9 mouse cellular contexts compared by ENCODE assay signal in the genomic region with DNA sequence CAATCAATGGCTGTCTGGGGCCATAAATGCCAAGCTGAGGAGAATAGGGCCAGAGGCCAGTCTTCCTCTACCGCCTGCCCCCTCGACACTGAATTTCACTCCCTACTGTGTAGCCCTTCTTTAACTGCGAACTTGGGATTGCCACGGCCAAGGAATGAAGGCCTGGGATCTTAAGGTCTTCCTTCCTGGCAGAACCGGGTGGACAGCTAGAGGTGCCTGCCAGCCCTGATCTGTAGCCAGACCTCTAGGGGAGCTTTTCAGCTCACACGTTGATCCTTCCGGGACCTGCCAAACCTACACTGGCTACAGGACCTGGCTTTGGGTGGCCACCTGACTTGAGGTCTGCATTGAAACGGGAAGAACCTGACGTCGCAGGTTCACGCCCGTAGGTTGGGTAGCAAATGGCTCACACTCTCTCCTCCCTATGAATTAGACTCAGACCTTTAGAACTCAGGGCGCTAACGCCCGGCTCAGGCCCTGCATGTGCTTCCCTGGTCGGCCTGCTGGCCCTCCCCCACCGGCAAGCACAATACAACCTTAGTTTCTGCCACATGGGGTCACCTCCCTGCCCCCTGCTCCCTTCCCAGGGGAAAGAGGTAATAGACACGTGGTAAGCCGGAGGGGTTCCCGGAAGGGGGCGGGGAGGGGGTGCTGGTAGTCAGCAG. TPM values are rescaled to one million over a fixed set of nuclear protein-coding genes. Genes with fewer than 3 reads are reported as not detected.
DNase-seq lines count a peak whose midpoint lies in the region; ATAC-seq lines count a peak whose summit lies in the region.
"Had no signal": no experiment of that assay in that cellular context is flagged by ENCODE, and none has a peak within 500 bp of the region (broad histone marks: within the 10 kb centered on the region; RNA-seq: fewer than 3 reads in every experiment).

No protein-coding gene starts in this region.

- H3K27me3 ChIP-seq in kidney, embryonic 16.5 days (ENCODE audit: insufficient read depth, low read length), result peaks cover 36% of the 10 kb centered on the region
- H3K27me3 ChIP-seq in embryonic facial prominence, embryonic 14.5 days (replicated peaks; ENCODE audit: control insufficient read depth, insufficient read depth, low read length), result peaks cover 41% of the 10 kb centered on the region
- H3K27me3 ChIP-seq in limb, embryonic 10.5 days (ENCODE audit: low read depth, poor library complexity, severe bottlenecking), result no peaks in the 10 kb centered on the region
- H3K27me3 ChIP-seq in neural tube, embryonic 14.5 days (ENCODE audit: control insufficient read depth, insufficient read depth, low read length), result no peaks in the 10 kb centered on the region

- DNase-seq in kidney, adult 9 months, result no peak
- DNase-seq in embryonic facial prominence, embryonic 14.5 days (ENCODE audit: low spot score), result no peak
- DNase-seq in limb, embryonic 10.5 days (ENCODE audit: low spot score), result peak; percentile 76
- no peak for DNase-seq in layer of hippocampus, adult 9-10 months (ENCODE audit: low spot score)
- DNase-seq in kidney, postnatal 36 days, result no peak
- DNase-seq in left cerebral cortex, adult 9 months (ENCODE audit: low spot score in 2 of 2), result no peak
- DNase-seq: cerebellum, adult 11-12 months had no signal

- peak overlapping the region; percentile 40 for H3K4me2 ChIP-seq in kidney, embryonic 16.5 days (replicated peaks; ENCODE audit: low read depth, low read length)
- H3K4me2 ChIP-seq in embryonic facial prominence, embryonic 14.5 days (ENCODE audit: low read depth, low read length), result peak overlapping the region; percentile 38; the same call in 1 of the 2 replicates
- peak overlapping the region; percentile 48 for H3K4me2 ChIP-seq in neural tube, embryonic 14.5 days (ENCODE audit: low read depth, low read length)

- 0 out of 2 replicates have a peak, but pooled peaks have one; percentile 35 for ATAC-seq in kidney, embryonic 16.5 days (ENCODE audit: low FRiP score, low TSS enrichment)
- ATAC-seq in embryonic facial prominence, embryonic 14.5 days (ENCODE audit: low read depth), result no peak
- no peak for ATAC-seq in neural tube, embryonic 14.5 days (ENCODE audit: low read depth)

- no peak overlapping the region for H3K9ac ChIP-seq in kidney, embryonic 16.5 days (replicated peaks; ENCODE audit: low read length)
- no peak overlapping the region for H3K9ac ChIP-seq in embryonic facial prominence, embryonic 14.5 days (ENCODE audit: low read depth, low read length)
- no peak overlapping the region; the same call in 1 of the 2 replicates for H3K9ac ChIP-seq in neural tube, embryonic 14.5 days (replicated peaks; ENCODE audit: low read depth, low read length)

- H3K27ac ChIP-seq in kidney, embryonic 16.5 days (ENCODE audit: low read length), result no peak overlapping the region
- H3K27ac ChIP-seq in embryonic facial prominence, embryonic 14.5 days (replicated peaks; ENCODE audit: low read depth, low read length), result no peak overlapping the region
- H3K27ac ChIP-seq in limb, embryonic 10.5 days, result peak overlapping the region; percentile 86
- H3K27ac ChIP-seq in neural tube, embryonic 14.5 days (ENCODE audit: low read depth, low read length), result no peak overlapping the region

- H3K4me1 ChIP-seq in kidney, embryonic 16.5 days (ENCODE audit: insufficient read depth, low read length), result peaks cover 35% of the 10 kb centered on the region
- peaks cover 9% of the 10 kb centered on the region for H3K4me1 ChIP-seq in embryonic facial prominence, embryonic 14.5 days (ENCODE audit: control insufficient read depth, insufficient read depth, low read length)
- peaks cover 71% of the 10 kb centered on the region for H3K4me1 ChIP-seq in limb, embryonic 10.5 days
- H3K4me1 ChIP-seq in neural tube, embryonic 14.5 days (ENCODE audit: control insufficient read depth, insufficient read depth, low read length), result peaks cover 13% of the 10 kb centered on the region; the same call in 1 of the 2 replicates

- H3K9me3 ChIP-seq in kidney, embryonic 16.5 days (ENCODE audit: low read length), result no peaks in the 10 kb centered on the region
- no peaks in the 10 kb centered on the region for H3K9me3 ChIP-seq in embryonic facial prominence, embryonic 14.5 days (ENCODE audit: control insufficient read depth, low read length)
- no peaks in the 10 kb centered on the region for H3K9me3 ChIP-seq in limb, embryonic 10.5 days (replicated peaks)
- H3K9me3 ChIP-seq in neural tube, embryonic 14.5 days (ENCODE audit: control insufficient read depth, low read length), result no peaks in the 10 kb centered on the region

- H3K36me3 ChIP-seq in kidney, embryonic 16.5 days (ENCODE audit: insufficient read depth, low read length), result no peaks in the 10 kb centered on the region
- H3K36me3 ChIP-seq in embryonic facial prominence, embryonic 14.5 days (ENCODE audit: control insufficient read depth, insufficient read depth, low read length), result no peaks in the 10 kb centered on the region
- H3K36me3 ChIP-seq in limb, embryonic 10.5 days, result 0 out of 2 replicates have a peak, but pooled peaks cover 3% of the 10 kb centered on the region
- no peaks in the 10 kb centered on the region for H3K36me3 ChIP-seq in neural tube, embryonic 14.5 days (ENCODE audit: control insufficient read depth, insufficient read depth, low read length)

- peak overlapping the region; percentile 26 for H3K4me3 ChIP-seq in kidney, embryonic 16.5 days (ENCODE audit: low read length)
- H3K4me3 ChIP-seq in embryonic facial prominence, embryonic 14.5 days (ENCODE audit: low read depth, low read length), result peak overlapping the region; percentile 23
- H3K4me3 ChIP-seq in limb, embryonic 10.5 days, result peak overlapping the region; percentile 58
- H3K4me3 ChIP-seq in neural tube, embryonic 14.5 days (ENCODE audit: low read depth, low read length), result peak overlapping the region; percentile 27; the same call in 1 of the 2 replicates

- 2% methylated on average over 21 of the region's 21 CpGs for WGBS in kidney, embryonic 16.5 days
- WGBS in embryonic facial prominence, embryonic 14.5 days, result 4% methylated on average over 18 of the region's 21 CpGs
- under 1% methylated on average over 21 of the region's 21 CpGs for WGBS in limb, embryonic 10.5 days
- 2% methylated on average over 21 of the region's 21 CpGs for WGBS in neural tube, embryonic 14.5 days

RNA-seq across cellular contexts. Expression of a gene that starts 1.3 kb away (rescaled TPM):
- not detected in 2 replicates for polyA plus RNA-seq in kidney, embryonic 16.5 days (2015; fragmentation: Nextera tagmentation; extraction: Ambion mirVana)
- polyA plus RNA-seq in embryonic facial prominence, embryonic 14.5 days (2014; fragmentation: Nextera tagmentation; extraction: Ambion mirVana), result not detected in 2 replicates
- 16.7 and 46.5 TPM in 2 replicates for polyA plus RNA-seq in limb, embryonic 10.5 days (2016; fragmentation: Nextera tagmentation; extraction: Ambion mirVana)
- polyA plus RNA-seq in neural tube, embryonic 14.5 days (2014; fragmentation: Nextera tagmentation; extraction: Ambion mirVana), result 0.09 and 0.28 TPM in 2 replicates

RNA-seq across cellular contexts. Expression of a gene that starts 16.6 kb away (rescaled TPM):
- polyA plus RNA-seq in kidney, embryonic 16.5 days (2015; fragmentation: Nextera tagmentation; extraction: Ambion mirVana), result 51.7 and 53.1 TPM in 2 replicates
- polyA plus RNA-seq in embryonic facial prominence, embryonic 14.5 days (2014; fragmentation: Nextera tagmentation; extraction: Ambion mirVana), result 42.3 and 48.9 TPM in 2 replicates
- 41.8 and 41.9 TPM in 2 replicates for polyA plus RNA-seq in limb, embryonic 10.5 days (2016; fragmentation: Nextera tagmentation; extraction: Ambion mirVana)
- polyA plus RNA-seq in neural tube, embryonic 14.5 days (2014; fragmentation: Nextera tagmentation; extraction: Ambion mirVana), result 48.8 and 48.9 TPM in 2 replicates

RNA-seq across cellular contexts. Expression of a gene that starts 36.3 kb away (rescaled TPM):
- not detected in 2 replicates for polyA plus RNA-seq in kidney, embryonic 16.5 days (2015; fragmentation: Nextera tagmentation; extraction: Ambion mirVana)
- not detected in 2 replicates for polyA plus RNA-seq in embryonic facial prominence, embryonic 14.5 days (2014; fragmentation: Nextera tagmentation; extraction: Ambion mirVana)
- polyA plus RNA-seq in limb, embryonic 10.5 days (2016; fragmentation: Nextera tagmentation; extraction: Ambion mirVana), result not detected in 2 replicates
- not detected in 2 replicates for polyA plus RNA-seq in neural tube, embryonic 14.5 days (2014; fragmentation: Nextera tagmentation; extraction: Ambion mirVana)

RNA-seq across cellular contexts. Expression of a gene that starts 43.3 kb away (rescaled TPM):
- polyA plus RNA-seq in kidney, embryonic 16.5 days (2015; fragmentation: Nextera tagmentation; extraction: Ambion mirVana), result 4.2 and 4.5 TPM in 2 replicates
- 5.6 and 6.5 TPM in 2 replicates for polyA plus RNA-seq in embryonic facial prominence, embryonic 14.5 days (2014; fragmentation: Nextera tagmentation; extraction: Ambion mirVana)
- 3.5 and 4.4 TPM in 2 replicates for polyA plus RNA-seq in limb, embryonic 10.5 days (2016; fragmentation: Nextera tagmentation; extraction: Ambion mirVana)
- 1.6 and 2.9 TPM in 2 replicates for polyA plus RNA-seq in neural tube, embryonic 14.5 days (2014; fragmentation: Nextera tagmentation; extraction: Ambion mirVana)

RNA-seq across cellular contexts. Expression of a gene that starts 48.9 kb away (rescaled TPM):
- 2,436 and 2,511 TPM in 2 replicates for polyA plus RNA-seq in kidney, embryonic 16.5 days (2015; fragmentation: Nextera tagmentation; extraction: Ambion mirVana)
- polyA plus RNA-seq in embryonic facial prominence, embryonic 14.5 days (2014; fragmentation: Nextera tagmentation; extraction: Ambion mirVana), result 2,056 and 2,380 TPM in 2 replicates
- polyA plus RNA-seq in limb, embryonic 10.5 days (2016; fragmentation: Nextera tagmentation; extraction: Ambion mirVana), result 2,670 and 2,950 TPM in 2 replicates
- polyA plus RNA-seq in neural tube, embryonic 14.5 days (2014; fragmentation: Nextera tagmentation; extraction: Ambion mirVana), result 1,100 and 1,186 TPM in 2 replicates

Comparison
In these comparisons a context has a peak if more than half of its experiments do, and no peak if none do; other contexts are left out.
1. RNA of a gene that starts 1.3 kb away (polyA plus RNA-seq): 16.7 to 46.5 TPM in limb, embryonic 10.5 days; 0.09 to 0.28 TPM in neural tube, embryonic 14.5 days, not detected in kidney, embryonic 16.5 days and not detected in embryonic facial prominence, embryonic 14.5 days; every median in the first group is over 10 times any median in the second.
2. Peak in every context shown above with its lines, with median percentiles within 50 percentile points of each other: H3K4me2 ChIP-seq and H3K4me3 ChIP-seq.